Comparison of ENCODE assay signal across 13 mouse cellular contexts in the genomic region with DNA sequence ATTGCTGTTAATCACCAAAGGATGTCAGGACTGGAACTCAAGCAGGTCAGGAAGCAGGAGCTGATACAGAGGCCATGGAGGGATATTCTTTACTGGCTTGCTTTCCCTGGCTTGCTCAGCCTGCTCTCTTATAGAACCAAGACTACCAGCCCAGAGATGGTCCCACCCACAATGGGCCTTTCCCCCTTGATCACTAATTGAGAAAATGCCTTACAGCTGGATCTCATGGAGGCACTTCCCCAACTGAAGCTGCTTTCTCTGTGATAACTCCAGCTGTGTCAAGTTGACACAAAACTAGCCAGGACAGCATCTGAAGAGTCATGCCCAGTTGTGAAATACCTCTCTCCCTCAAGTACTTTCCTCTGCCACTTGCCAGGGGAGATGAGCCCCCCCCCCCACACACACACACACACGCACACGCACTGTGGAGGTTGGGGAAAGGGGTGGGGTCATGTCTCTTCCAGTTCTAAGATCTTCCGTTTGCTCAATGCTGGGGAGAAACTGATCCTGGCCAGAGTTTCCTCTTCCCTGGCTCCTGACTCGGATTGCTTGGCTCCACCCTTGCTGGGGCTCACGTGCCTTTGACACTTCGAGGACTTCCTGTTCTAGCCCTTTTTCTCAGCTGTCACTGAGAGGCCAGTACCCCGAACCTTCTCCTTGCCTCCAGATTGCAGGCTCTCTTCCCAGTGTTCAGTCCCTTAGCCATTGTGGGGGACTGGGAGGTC. TPM values are rescaled to one million over a fixed set of nuclear protein-coding genes. Genes with fewer than 3 reads are reported as not detected.
DNase-seq lines count a peak whose midpoint lies in the region; ATAC-seq and TF ChIP-seq lines count a peak whose summit lies in the region.
"Not testable (repeated sequence)": the region's sequence is repeated elsewhere in the genome, so short reads cannot be mapped to it uniquely, and the experiment has no call there.
"Had no signal": no experiment of that assay in that cellular context is flagged by ENCODE, and none has a peak within 500 bp of the region (broad histone marks: within the 10 kb centered on the region; RNA-seq: fewer than 3 reads in every experiment).

No protein-coding gene starts in this region.

- not testable (repeated sequence) for H3K79me2 ChIP-seq in liver, adult 2 months (ENCODE audit: control insufficient read depth, insufficient read depth, low read length)

- peak overlapping the region; percentile 91 for H3K4me2 ChIP-seq in embryonic facial prominence, embryonic 14.5 days (ENCODE audit: low read depth, low read length)
- peak overlapping the region; percentile 15 for H3K4me2 ChIP-seq in intestine, embryonic 15.5 days (replicated peaks)
- H3K4me2 ChIP-seq in lung, postnatal 0 days (replicated peaks; ENCODE audit: low read depth, low read length) = 0 out of 2 replicates have a peak overlapping the region, but pooled peaks have one; percentile 6
- H3K4me2 ChIP-seq in midbrain, embryonic 14.5 days (ENCODE audit: low read length) = not testable (repeated sequence)

- peak overlapping the region; percentile 28; the same call in 1 of the 2 replicates for H3K4me3 ChIP-seq in G1E (ENCODE audit: low read depth, low read length)
- H3K4me3 ChIP-seq in embryonic facial prominence, embryonic 14.5 days (ENCODE audit: low read depth, low read length); intestine, embryonic 15.5 days (replicated peaks); liver, adult 2 months (ENCODE audit: insufficient read depth, low read depth, low read length); lung, postnatal 0 days (ENCODE audit: low read depth, low read length); midbrain, embryonic 14.5 days (replicated peaks; ENCODE audit: low read depth, low read length): not testable (repeated sequence)

- 0 out of 2 replicates have a peak overlapping the region, but pooled peaks have one; percentile 21 for H3K9ac ChIP-seq in embryonic facial prominence, embryonic 14.5 days (ENCODE audit: low read depth, low read length)
- H3K9ac ChIP-seq in intestine, embryonic 15.5 days; liver, adult 2 months (ENCODE audit: low read depth, low read length); lung, postnatal 0 days (replicated peaks; ENCODE audit: low read depth): not testable (repeated sequence)
- H3K9ac ChIP-seq in midbrain, embryonic 14.5 days (replicated peaks; ENCODE audit: low read length) = 0 out of 2 replicates have a peak overlapping the region, but pooled peaks have one; percentile 10

- peaks cover 72% of the 10 kb centered on the region for H3K4me1 ChIP-seq in G1E (ENCODE audit: insufficient read depth, low read depth, low read length)
- peaks cover 13% of the 10 kb centered on the region for H3K4me1 ChIP-seq in embryonic facial prominence, embryonic 14.5 days (ENCODE audit: control insufficient read depth, insufficient read depth, low read length)
- H3K4me1 ChIP-seq in intestine, embryonic 15.5 days (replicated peaks) = peaks cover 27% of the 10 kb centered on the region
- H3K4me1 ChIP-seq in liver, adult 2 months (ENCODE audit: control insufficient read depth, insufficient read depth, low read length) = not testable (repeated sequence)
- H3K4me1 ChIP-seq in lung, postnatal 0 days (ENCODE audit: insufficient read depth, low read depth, low read length) = peaks cover 21% of the 10 kb centered on the region; the same call in 1 of the 2 replicates
- H3K4me1 ChIP-seq in midbrain, embryonic 14.5 days (ENCODE audit: control insufficient read depth, insufficient read depth, low read length) = peaks cover 15% of the 10 kb centered on the region

- not testable (repeated sequence) for TF ChIP-seq POLR2A in liver, adult 2 months (IDR thresholded peaks at IDR 0.05; ENCODE audit: extremely low read depth, insufficient read depth, low read length)

- WGBS in embryonic facial prominence, embryonic 14.5 days = 17% methylated on average over 7 of the region's 7 CpGs
- WGBS in intestine, embryonic 15.5 days = 27% methylated on average over 7 of the region's 7 CpGs
- WGBS in liver, adult 2 months = 43% methylated on average over 7 of the region's 7 CpGs
- WGBS in lung, postnatal 0 days = 2% methylated on average over 7 of the region's 7 CpGs
- 79% methylated on average over 7 of the region's 7 CpGs for WGBS in midbrain, embryonic 14.5 days

- ATAC-seq in G1E (ENCODE audit: extremely low read depth, insufficient number of reproducible peaks, low FRiP score, poor library complexity, severe bottlenecking) = 0 out of 2 replicates have a peak, but pooled peaks have one; percentile 16
- not testable (repeated sequence) for ATAC-seq in embryonic facial prominence, embryonic 14.5 days (ENCODE audit: low read depth); intestine, embryonic 15.5 days; midbrain, embryonic 14.5 days (ENCODE audit: low FRiP score, low TSS enrichment)
- peak; percentile 17 for ATAC-seq in lung, postnatal 0 days

- peaks cover 51% of the 10 kb centered on the region for H3K36me3 ChIP-seq in G1E (replicated peaks)
- H3K36me3 ChIP-seq in embryonic facial prominence, embryonic 14.5 days (ENCODE audit: control insufficient read depth, insufficient read depth, low read length) = peaks cover 34% of the 10 kb centered on the region
- H3K36me3 ChIP-seq in intestine, embryonic 15.5 days = peaks cover 14% of the 10 kb centered on the region
- H3K36me3 ChIP-seq in liver, adult 2 months (ENCODE audit: control insufficient read depth, insufficient read depth, low read length); splenic B cell, adult 2 months (ENCODE audit: control insufficient read depth, insufficient read depth, low read length, poor library complexity, severe bottlenecking): not testable (repeated sequence)
- peaks cover 31% of the 10 kb centered on the region; the same call in 1 of the 2 replicates for H3K36me3 ChIP-seq in lung, postnatal 0 days (ENCODE audit: insufficient read depth, low read length)
- peaks cover 30% of the 10 kb centered on the region for H3K36me3 ChIP-seq in midbrain, embryonic 14.5 days (ENCODE audit: control insufficient read depth, insufficient read depth, low read length)

- H3K9me3 ChIP-seq in G1E (replicated peaks); embryonic facial prominence, embryonic 14.5 days (ENCODE audit: control insufficient read depth, low read length); intestine, embryonic 15.5 days; lung, postnatal 0 days (ENCODE audit: low read length); midbrain, embryonic 14.5 days (ENCODE audit: control insufficient read depth, low read length): not testable (repeated sequence)

- peak overlapping the region; percentile 73 for H3K27ac ChIP-seq in embryonic facial prominence, embryonic 14.5 days (replicated peaks; ENCODE audit: low read depth, low read length)
- H3K27ac ChIP-seq in intestine, embryonic 15.5 days = 0 out of 2 replicates have a peak overlapping the region, but pooled peaks have one; percentile 36
- H3K27ac ChIP-seq in liver, adult 2 months (replicated peaks; ENCODE audit: insufficient read depth, low read depth, low read length) = 0 out of 2 replicates have a peak overlapping the region, but pooled peaks have one; percentile 17
- H3K27ac ChIP-seq in lung, postnatal 0 days (ENCODE audit: low read length) = peak overlapping the region; percentile 71
- H3K27ac ChIP-seq in midbrain, embryonic 14.5 days (replicated peaks; ENCODE audit: low read depth, low read length) = not testable (repeated sequence)

- not testable (repeated sequence) for DNase-seq in G1E (ENCODE audit: low spot score); midbrain, embryonic 14.5 days
- peak; percentile 53 for DNase-seq in embryonic facial prominence, embryonic 14.5 days (ENCODE audit: low spot score)
- DNase-seq in heart, adult 8-10 months (ENCODE audit: low spot score) = peak; percentile 48
- peak; percentile 26 for DNase-seq in liver, adult 2 months (ENCODE audit: extremely low read depth, low read depth, low spot score)
- DNase-seq in lung, postnatal 0 days (ENCODE audit: low spot score) = peak; percentile 93
- DNase-seq in splenic B cell, adult 2 months (ENCODE audit: low read depth, low spot score) = peak; percentile 36

- not testable (repeated sequence) for TF ChIP-seq CTCF in G1E (IDR thresholded peaks at IDR 0.05; ENCODE audit: low read depth, low read length); liver, adult 2 months (IDR thresholded peaks at IDR 0.05; ENCODE audit: low read depth, low read length); lung, postnatal 0 days (IDR thresholded peaks at IDR 0.05)

- peak; percentile 30 for TF ChIP-seq EP300 in lung, postnatal 0 days (IDR thresholded peaks at IDR 0.05)

- not testable (repeated sequence) for H3K27me3 ChIP-seq in G1E (ENCODE audit: insufficient read depth, low read length); embryonic facial prominence, embryonic 14.5 days (replicated peaks; ENCODE audit: control insufficient read depth, insufficient read depth, low read length); intestine, embryonic 15.5 days (replicated peaks); liver, adult 2 months (ENCODE audit: control insufficient read depth, insufficient read depth, low read length); lung, postnatal 0 days (replicated peaks; ENCODE audit: insufficient read depth, low read length); midbrain, embryonic 14.5 days (ENCODE audit: control insufficient read depth, insufficient read depth, low read length); splenic B cell, adult 2 months (ENCODE audit: control insufficient read depth, insufficient read depth, low read length, poor library complexity, severe bottlenecking)

RNA-seq across cellular contexts. Expression of gene Gga1, which starts 2.0 kb away (rescaled TPM):
- total RNA-seq in G1E (2014; fragmentation: Nextera tagmentation) (52.6 and 60.2 TPM in 2 replicates), G1E (2017) (9.6 and 10.0 TPM in 2 replicates)
- 158 and 177 TPM in 2 replicates for polyA plus RNA-seq in G1E (2012)
- 42.5 and 46.9 TPM in 2 replicates for polyA plus RNA-seq in embryonic facial prominence, embryonic 14.5 days (2014; fragmentation: Nextera tagmentation; extraction: Ambion mirVana)
- 10 to 100 TPM; 44.8 to 49.1 (median 46.3) TPM for total RNA-seq in heart, adult 8-10 months (2022)
- 47.6 and 51.7 TPM in 2 replicates for polyA plus RNA-seq in intestine, embryonic 15.5 days (2015; fragmentation: Nextera tagmentation; extraction: Ambion mirVana)
- 4.4 and 6.4 TPM in 2 replicates for total RNA-seq in liver, adult 2 months (2014; rRNA removed)
- polyA plus RNA-seq in liver, adult 2 months (2012; rRNA removed) = 34.9 and 42.7 TPM in 2 replicates
- polyA plus RNA-seq in lung, postnatal 0 days (2015; fragmentation: Nextera tagmentation; extraction: Ambion mirVana) = 49.7 and 51.5 TPM in 2 replicates
- polyA plus RNA-seq in midbrain, embryonic 14.5 days (2014; fragmentation: Nextera tagmentation; extraction: Ambion mirVana) = 37.3 and 42.0 TPM in 2 replicates

RNA-seq across cellular contexts. Expression of gene Gm49510, which starts 20.5 kb away (rescaled TPM):
- total RNA-seq in G1E (2014; fragmentation: Nextera tagmentation) (not detected in 2 replicates), G1E (2017) (1.3 and 1.4 TPM in 2 replicates)
- polyA plus RNA-seq in G1E (2012) = 6.3 and 8.2 TPM in 2 replicates
- 0.58 and 0.98 TPM in 2 replicates for polyA plus RNA-seq in embryonic facial prominence, embryonic 14.5 days (2014; fragmentation: Nextera tagmentation; extraction: Ambion mirVana)
- not detected for total RNA-seq in heart, adult 8-10 months (2022)
- 0.23 and 0.42 TPM in 2 replicates for polyA plus RNA-seq in intestine, embryonic 15.5 days (2015; fragmentation: Nextera tagmentation; extraction: Ambion mirVana)
- not detected in 2 replicates for total RNA-seq in liver, adult 2 months (2014; rRNA removed)
- not detected in 2 replicates for polyA plus RNA-seq in liver, adult 2 months (2012; rRNA removed)
- polyA plus RNA-seq in lung, postnatal 0 days (2015; fragmentation: Nextera tagmentation; extraction: Ambion mirVana) = 0.10 and 0.42 TPM in 2 replicates
- not detected in 2 replicates for polyA plus RNA-seq in midbrain, embryonic 14.5 days (2014; fragmentation: Nextera tagmentation; extraction: Ambion mirVana)
- total RNA-seq: adrenal gland, postnatal 4 days; left cerebral cortex, postnatal 10 days had no signal
- polyA plus RNA-seq: CD4-positive, CD25-positive, alpha-beta regulatory T cell, adult 4 months; inflammation-experienced regulatory T-cells, adult 6 months had no signal

RNA-seq across cellular contexts. Expression of gene Sh3bp1, which starts 20.6 kb away (rescaled TPM):
- total RNA-seq in G1E (2014; fragmentation: Nextera tagmentation) (207 and 231 TPM in 2 replicates), G1E (2017) (32.7 and 34.1 TPM in 2 replicates)
- polyA plus RNA-seq in G1E (2012) = 1,400 and 1,821 TPM in 2 replicates
- polyA plus RNA-seq in embryonic facial prominence, embryonic 14.5 days (2014; fragmentation: Nextera tagmentation; extraction: Ambion mirVana) = 40.8 and 44.1 TPM in 2 replicates
- total RNA-seq in heart, adult 8-10 months (2022) = 1 to 10 TPM; 2.6 to 6.3 (median 4.1) TPM
- 21.6 and 26.8 TPM in 2 replicates for polyA plus RNA-seq in intestine, embryonic 15.5 days (2015; fragmentation: Nextera tagmentation; extraction: Ambion mirVana)
- 0.37 and 2.3 TPM in 2 replicates for total RNA-seq in liver, adult 2 months (2014; rRNA removed)
- polyA plus RNA-seq in liver, adult 2 months (2012; rRNA removed) = 3.7 and 6.0 TPM in 2 replicates
- polyA plus RNA-seq in lung, postnatal 0 days (2015; fragmentation: Nextera tagmentation; extraction: Ambion mirVana) = 12.7 and 12.8 TPM in 2 replicates
- polyA plus RNA-seq in midbrain, embryonic 14.5 days (2014; fragmentation: Nextera tagmentation; extraction: Ambion mirVana) = 1.7 and 2.9 TPM in 2 replicates

RNA-seq across cellular contexts. Expression of gene Lgals2, which starts 23.6 kb away (rescaled TPM):
- total RNA-seq in G1E (2014; fragmentation: Nextera tagmentation) = not detected in 2 replicates
- total RNA-seq in G1E (2017) = not detected in 2 replicates
- not detected in 2 replicates for polyA plus RNA-seq in G1E (2012)
- 0.89 and 1.4 TPM in 2 replicates for polyA plus RNA-seq in embryonic facial prominence, embryonic 14.5 days (2014; fragmentation: Nextera tagmentation; extraction: Ambion mirVana)
- total RNA-seq in heart, adult 8-10 months (2022) = under 1 TPM in 1 of 4 experiments, not detected in 3; 0.65 TPM
- polyA plus RNA-seq in intestine, embryonic 15.5 days (2015; fragmentation: Nextera tagmentation; extraction: Ambion mirVana) = 1,110 and 1,149 TPM in 2 replicates
- total RNA-seq in liver, adult 2 months (2014; rRNA removed) = 0.55 TPM in 1 of 2 replicates, not detected in the other
- polyA plus RNA-seq in liver, adult 2 months (2012; rRNA removed) = 0.57 TPM in 1 of 2 replicates, not detected in the other
- polyA plus RNA-seq in lung, postnatal 0 days (2015; fragmentation: Nextera tagmentation; extraction: Ambion mirVana) = 1.6 and 2.4 TPM in 2 replicates
- polyA plus RNA-seq in midbrain, embryonic 14.5 days (2014; fragmentation: Nextera tagmentation; extraction: Ambion mirVana) = not detected in 2 replicates
- total RNA-seq: layer of hippocampus, adult 2 months; left cerebral cortex, postnatal 10 days had no signal
- polyA plus RNA-seq: CD4-positive, CD25-positive, alpha-beta regulatory T cell, adult 4 months; inflammation-experienced regulatory T-cells, adult 6 months had no signal

RNA-seq across cellular contexts. Expression of gene Pdxp, which starts 34.8 kb away (rescaled TPM):
- total RNA-seq in G1E (2014; fragmentation: Nextera tagmentation) (26.6 and 31.4 TPM in 2 replicates), G1E (2017) (13.9 and 18.1 TPM in 2 replicates)
- polyA plus RNA-seq in G1E (2012) = 39.7 and 40.6 TPM in 2 replicates
- polyA plus RNA-seq in embryonic facial prominence, embryonic 14.5 days (2014; fragmentation: Nextera tagmentation; extraction: Ambion mirVana) = 19.6 and 21.0 TPM in 2 replicates
- total RNA-seq in heart, adult 8-10 months (2022) = 1 to 10 TPM in 2 of 4 experiments, under 1 TPM in 2; 0.69 to 1.0 (median 0.88) TPM
- polyA plus RNA-seq in intestine, embryonic 15.5 days (2015; fragmentation: Nextera tagmentation; extraction: Ambion mirVana) = 11.0 TPM in 2 replicates
- 0.27 and 0.37 TPM in 2 replicates for total RNA-seq in liver, adult 2 months (2014; rRNA removed)
- 0.62 and 1.2 TPM in 2 replicates for polyA plus RNA-seq in liver, adult 2 months (2012; rRNA removed)
- polyA plus RNA-seq in lung, postnatal 0 days (2015; fragmentation: Nextera tagmentation; extraction: Ambion mirVana) = 1.8 and 1.9 TPM in 2 replicates
- polyA plus RNA-seq in midbrain, embryonic 14.5 days (2014; fragmentation: Nextera tagmentation; extraction: Ambion mirVana) = 111 and 147 TPM in 2 replicates

Comparison
In these comparisons a context has a peak if more than half of its experiments do, and no peak if none do; other contexts are left out.
1. RNA of gene Sh3bp1, which starts 20.6 kb away (polyA plus RNA-seq): 1,400 to 1,821 TPM in G1E; 40.8 to 44.1 TPM in embryonic facial prominence, embryonic 14.5 days, 21.6 to 26.8 TPM in intestine, embryonic 15.5 days, 12.7 to 12.8 TPM in lung, postnatal 0 days, 3.7 to 6.0 TPM in liver, adult 2 months and 1.7 to 2.9 TPM in midbrain, embryonic 14.5 days; every median in the first group is over 10 times any median in the second.